Mouse (Mus musculus): ENCODE measurements at regions not wholly inside any gene's neighbourhood (a gene's known extent, or its start where the extent isn't known, plus 50 kb on each side); places are given as distances from the start of the nearest gene placed in this dataset.

- TF ChIP-seq CTCF (IDR thresholded peaks at IDR 0.05; ENCODE audit: low read depth, low read length) = no peak
- no peak for TF ChIP-seq POLR2AphosphoS5 (IDR thresholded peaks at IDR 0.05; ENCODE audit: insufficient replicate concordance, low read depth, low read length)
- no peak for TF ChIP-seq GATA1 (IDR thresholded peaks at IDR 0.05; ENCODE audit: borderline replicate concordance, low read length)
Measured at GRCm38 (mm10) chr4:95143130-95143529, 91.1 kb upstream of the Jun start.

Data from G1E (cell line).